Mouse (Mus musculus): ENCODE results near the gene Amotl1.

DNA sequence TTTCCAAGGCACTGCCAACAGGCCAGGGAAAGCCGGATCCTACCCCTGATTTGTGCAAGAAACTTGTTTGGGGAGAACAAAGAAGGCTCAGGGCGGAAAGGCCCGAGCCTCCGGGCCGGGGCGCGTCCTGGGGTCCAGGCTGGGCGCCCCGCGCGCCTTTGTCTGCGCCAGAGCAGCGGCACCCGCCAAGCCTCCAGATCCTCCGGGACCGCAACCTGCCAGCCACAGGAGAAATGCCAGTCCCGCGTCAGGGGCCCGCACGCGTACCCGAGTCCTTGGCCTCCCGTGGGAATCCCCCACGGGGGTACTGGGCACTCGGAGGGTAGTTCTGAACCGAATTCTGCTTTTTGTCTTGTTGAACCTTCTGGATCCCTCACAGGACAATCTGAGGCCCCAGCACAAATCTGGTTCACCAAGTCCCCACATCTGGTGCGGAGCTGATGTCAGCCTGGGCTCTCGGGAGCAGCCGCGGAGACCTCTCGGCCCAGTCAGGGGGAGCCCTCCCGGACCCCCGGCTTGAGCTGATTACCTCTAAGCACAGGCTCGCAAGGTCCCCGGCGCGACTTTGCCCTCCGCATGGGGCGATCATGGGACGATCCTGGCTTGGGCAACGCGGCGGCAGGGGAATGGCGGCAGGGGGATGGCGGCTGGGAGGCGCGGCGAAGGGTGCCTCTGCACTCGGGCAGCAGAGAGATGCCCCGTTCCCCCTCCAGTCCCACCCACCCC lies 30.5 kb downstream of the Amotl1 start:
- TF ChIP-seq E2F4 (IDR thresholded peaks at IDR 0.05; ENCODE audit: insufficient read depth) (no peak), USF1 (IDR thresholded peaks at IDR 0.05; ENCODE audit: low read depth) (no peak), POLR2A (IDR thresholded peaks at IDR 0.05; ENCODE audit: insufficient read length, low read depth) (peak; percentile 76), MYOD1 (IDR thresholded peaks at IDR 0.05; ENCODE audit: control insufficient read depth in 1 of 3, insufficient read length in 2 of 3, low read depth in 2 of 3) (no peak), MAX (IDR thresholded peaks at IDR 0.05; ENCODE audit: low read depth) (no peak), POLR2AphosphoS2 (IDR thresholded peaks at IDR 0.05; ENCODE audit: insufficient read length, low read depth) (no peak), REST (IDR thresholded peaks at IDR 0.05; ENCODE audit: insufficient read depth, insufficient read length) (no peak), TCF12 (IDR thresholded peaks at IDR 0.05; ENCODE audit: insufficient read depth, poor library complexity, severe bottlenecking) (no peak)
